Mouse (Mus musculus) layer of hippocampus, adult 9-10 months (tissue): ENCODE results near the gene Ddx19a.
"Not testable (repeated sequence)": the region's sequence is repeated elsewhere in the genome, so short reads cannot be mapped to it uniquely, and the experiment has no call there.

ENCODE experiments used
- DNase-seq: peaks from one replicate; pipeline ENCODE4 v3.0.0; 2022; ENCODE audit warnings: low spot score

Ddx19a gene

DNA sequence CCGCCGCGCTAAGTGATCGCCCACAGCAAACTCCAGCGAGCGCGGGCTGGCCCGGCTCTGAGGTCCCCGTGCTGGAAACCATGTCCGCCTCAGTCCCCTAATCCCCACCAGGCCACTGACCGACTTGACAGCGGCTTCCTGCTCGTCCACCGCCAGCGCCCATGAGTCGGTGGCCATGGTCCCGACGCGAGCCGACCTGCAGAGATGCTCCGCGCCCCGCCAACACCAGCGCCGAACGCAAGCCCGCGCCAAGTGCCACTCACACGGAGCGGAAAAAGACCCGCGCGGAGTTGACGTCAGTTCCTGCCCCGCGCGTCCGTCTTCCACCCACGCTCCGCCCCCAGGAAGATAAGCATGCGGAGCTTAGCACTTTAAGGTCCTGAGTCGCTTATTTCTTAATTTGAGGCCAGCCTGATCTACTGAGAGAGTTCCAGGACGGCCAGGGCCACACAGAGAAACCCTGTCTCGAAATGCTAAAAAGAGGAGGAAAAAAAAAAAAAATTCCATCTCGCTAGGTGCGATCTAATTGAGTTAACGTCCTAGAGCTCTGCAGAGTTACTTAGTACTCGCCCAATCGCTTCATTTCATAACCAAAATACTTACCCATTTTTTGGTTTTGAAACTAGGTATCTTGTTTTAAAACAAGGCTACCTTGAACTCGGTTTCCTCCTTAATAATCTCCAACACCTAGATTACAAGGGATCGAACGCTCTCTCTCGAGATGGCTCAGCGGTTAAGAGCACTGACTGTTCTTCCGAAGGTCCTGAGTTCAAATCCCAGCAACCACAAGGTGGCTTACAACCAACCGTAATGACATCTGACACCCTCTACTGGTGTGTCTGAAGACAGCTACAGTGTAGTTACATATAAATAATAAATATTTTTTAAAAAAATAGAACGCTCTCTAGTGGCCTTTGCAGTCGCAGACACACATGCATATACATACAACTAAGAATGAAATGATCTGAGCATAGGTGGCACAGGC is at the start of gene Ddx19a:
Gene Ddx19a (minus strand): TSS at position 254 of the 985 bp plus-strand sequence.
- DNase-seq = peak; percentile 59

DNA sequence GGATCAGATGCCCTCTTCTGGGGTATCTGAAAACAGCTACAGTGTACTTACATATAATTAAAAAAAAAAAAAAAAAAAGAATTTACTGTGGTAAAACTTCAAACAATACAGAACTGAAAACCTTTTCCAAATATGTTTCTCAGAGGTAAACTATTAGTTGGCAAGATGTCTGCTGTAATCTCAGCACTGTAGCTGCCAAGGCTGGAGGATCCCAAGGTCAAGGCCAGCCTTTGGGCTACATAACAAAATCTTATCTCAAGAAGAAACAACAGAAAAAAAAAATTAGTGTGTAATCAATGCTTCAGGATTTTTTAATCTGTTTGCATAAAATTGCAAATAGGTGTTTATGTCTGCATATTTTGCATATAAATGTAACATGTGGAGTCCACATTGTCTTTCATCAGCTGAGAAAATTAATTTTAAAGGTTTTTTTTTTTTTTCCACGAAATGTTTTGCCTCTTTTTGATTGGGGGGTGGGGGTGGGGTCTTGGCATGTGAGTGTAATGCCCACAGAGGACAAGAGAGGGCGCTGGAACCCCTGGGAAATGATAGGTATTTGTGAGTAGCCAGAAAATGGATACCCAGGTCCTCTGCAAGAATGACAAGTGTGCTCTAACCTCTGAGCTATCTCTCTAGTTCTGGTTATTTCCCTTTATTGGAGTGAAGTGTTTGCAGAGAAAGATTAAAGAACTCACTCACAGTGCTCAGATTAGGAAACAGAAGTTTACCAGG is 46.6 kb upstream of the Ddx19a start:
- DNase-seq = no peak

DNA sequence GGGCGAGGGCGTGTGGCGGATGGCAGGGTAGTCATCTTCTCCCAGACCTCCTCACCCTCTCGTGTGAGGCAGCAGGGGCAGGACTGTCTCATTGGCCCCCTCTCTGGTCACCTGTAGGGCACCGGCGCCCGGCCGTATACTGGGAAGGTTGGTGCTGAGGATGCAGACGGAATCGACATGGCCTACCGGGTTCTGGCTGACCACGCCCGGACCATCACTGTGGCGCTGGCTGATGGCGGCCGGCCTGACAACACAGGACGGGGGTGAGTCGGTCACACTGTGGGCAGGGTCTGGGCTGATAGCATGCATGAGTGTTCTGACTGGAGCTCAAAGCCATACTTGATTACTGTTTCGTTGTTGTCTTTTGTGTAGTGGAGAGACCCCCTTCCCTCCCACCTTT is 44.9 kb upstream of the Ddx19a start:
- no peak for DNase-seq

DNA sequence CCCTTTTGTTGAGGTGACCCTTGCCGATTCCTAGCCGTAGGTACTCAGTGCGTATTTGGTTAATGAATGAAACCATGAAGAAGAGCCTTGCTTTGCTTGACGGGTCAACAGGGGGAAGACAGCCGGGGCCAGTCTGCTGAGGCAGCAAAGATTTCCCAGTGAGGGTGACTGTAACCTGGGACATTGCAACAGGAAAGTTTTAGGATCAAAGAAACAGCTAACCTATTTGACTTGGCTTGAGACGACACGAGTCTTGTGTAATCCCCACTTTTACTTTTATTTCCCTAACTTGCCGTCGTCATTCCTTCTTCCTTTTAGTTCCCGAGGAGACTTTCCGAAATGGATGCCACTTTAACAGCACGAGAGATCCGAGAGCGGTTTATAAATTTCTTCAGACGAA is 39.0 kb upstream of the Ddx19a start:
- DNase-seq = no peak

DNA sequence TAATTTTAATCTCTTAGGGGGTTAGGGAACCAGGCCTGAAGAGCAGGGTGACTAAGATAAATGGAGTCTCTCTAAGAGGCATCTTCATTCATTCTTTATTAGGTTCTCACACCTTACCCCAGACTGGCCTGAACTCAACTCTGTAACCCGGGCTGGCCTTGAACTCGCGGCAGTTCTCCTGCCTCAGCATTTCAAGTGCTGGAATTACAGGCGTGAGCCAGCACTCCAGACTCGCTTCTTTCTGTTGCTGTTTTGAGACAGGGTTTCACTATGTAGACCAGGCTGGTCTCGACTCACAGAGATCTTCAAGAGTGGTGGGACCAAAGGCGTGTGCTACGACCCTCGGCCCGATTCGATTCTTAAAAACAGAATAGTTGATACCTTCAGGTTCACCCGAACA is 36.7 kb upstream of the Ddx19a start:
- no peak for DNase-seq

DNA sequence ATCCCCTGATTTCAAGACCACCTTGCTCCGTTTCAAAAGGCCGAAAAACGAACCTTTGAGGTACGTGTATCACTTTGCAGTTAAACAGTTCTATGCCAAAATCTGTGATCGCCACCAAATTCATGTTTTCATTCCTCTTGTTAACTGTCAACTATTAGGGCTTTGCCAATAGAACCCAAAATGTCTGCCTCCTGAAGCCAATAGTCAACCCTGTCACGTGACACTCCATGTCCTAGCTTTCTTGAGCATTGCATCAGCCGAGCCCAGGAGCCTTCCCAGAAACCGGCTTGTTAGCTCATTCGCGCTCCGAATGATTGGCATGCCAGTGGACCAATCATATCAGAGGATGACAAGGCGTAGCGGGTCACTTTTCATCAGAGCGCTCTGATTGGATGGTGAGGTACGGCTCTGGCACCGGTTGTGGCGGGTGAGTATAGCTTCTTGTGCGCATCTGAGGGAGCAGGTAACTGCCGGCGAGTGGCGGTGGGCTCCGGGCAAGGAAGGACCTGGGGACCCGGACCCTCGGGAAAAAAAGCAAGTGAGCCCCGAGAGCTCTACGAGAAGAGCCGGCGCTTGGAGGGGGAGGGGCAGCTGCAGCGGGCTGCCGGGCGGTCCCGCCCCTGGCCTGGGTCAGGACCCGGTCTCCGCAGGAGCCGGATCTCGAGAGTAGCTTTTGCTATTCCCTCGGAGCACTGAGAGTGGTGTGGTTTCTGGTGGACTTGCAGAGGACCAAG is 36.0 kb upstream of the Ddx19a start:
- peak; percentile 99 for DNase-seq

DNA sequence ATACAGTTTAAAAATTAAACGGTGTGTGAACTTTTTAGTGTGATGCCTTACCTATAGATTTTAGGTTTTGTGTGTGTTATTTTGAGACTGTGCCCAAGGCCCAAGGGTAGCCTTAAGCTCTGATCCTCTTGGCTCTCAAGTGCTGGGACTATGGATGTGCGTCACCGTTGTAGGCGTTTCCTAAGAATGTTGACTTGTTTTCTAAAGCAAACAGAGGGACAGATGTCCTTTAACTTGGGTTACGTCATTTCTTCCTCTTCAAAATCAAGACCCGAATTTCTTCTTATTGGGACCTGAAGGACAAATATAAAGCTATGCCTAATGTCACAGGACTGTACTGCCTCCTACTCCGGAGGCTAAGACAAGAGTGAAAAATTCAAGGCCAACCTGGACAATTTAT is 35.3 kb upstream of the Ddx19a start, which contains the start of gene Aars:
Gene Aars (plus strand): TSS at position 229 of the 400 bp plus-strand sequence.
- DNase-seq = no peak

DNA sequence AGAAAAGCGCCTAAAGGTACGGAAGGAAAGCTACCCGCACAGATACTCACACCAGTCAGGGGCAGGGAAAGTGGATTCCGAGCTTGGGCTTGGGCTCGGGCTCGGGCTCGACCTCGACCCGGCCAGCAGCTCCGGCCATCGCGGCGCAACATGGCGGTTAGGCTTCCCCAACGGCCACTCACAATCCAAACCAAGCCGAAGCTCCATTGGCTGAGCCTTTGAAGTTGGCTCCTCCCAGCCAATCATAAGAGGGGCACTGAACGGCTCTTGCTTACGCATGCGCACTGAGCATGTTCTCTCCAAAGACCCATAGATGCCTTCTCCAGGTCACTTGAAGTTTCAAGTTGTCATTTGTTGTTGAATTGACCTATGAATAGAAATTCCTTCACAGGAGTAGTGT is 34.0 kb upstream of the Ddx19a start, which contains the start of gene Ddx19b:
Gene Ddx19b (minus strand): TSS at position 180 of the 400 bp plus-strand sequence.
- DNase-seq = no peak

DNA sequence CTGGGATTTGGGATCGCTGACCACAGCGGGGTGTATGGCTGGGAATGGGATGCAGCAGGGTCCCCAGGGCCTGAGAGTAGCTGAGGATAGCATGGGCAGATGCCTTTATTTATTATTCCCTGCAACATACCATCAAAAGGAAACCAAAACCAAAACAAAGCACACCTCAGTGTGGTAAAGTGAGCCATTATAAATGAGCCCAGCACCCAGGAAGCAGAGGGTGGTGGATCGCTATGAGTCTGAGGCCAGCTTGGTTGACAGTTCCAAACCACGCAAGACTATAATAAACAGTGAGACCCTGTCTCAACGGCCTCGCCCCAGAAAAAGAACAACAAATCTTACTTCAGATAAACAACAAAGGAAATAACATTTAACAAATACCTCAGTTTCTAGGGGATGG is 32.4 kb upstream of the Ddx19a start:
- no peak for DNase-seq

DNA sequence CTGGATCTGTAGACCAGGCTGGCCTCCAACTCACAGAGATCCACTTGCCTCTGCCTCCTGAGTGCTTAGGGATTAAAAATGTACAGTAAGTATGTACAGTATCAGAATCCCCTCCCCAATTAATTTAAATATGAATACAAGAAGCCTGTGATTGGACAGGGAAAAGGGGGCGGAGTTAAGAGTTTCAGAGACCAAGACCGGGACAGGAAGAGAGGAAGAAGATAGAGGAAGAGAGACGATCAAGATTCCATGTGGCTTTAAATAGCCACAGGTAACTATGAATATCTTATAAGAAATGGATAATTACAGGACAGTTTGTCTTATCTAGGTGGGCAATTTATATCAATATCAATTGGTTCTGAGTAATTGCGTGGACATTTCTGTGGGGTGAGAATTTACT is 32.0 kb upstream of the Ddx19a start:
- no peak for DNase-seq

DNA sequence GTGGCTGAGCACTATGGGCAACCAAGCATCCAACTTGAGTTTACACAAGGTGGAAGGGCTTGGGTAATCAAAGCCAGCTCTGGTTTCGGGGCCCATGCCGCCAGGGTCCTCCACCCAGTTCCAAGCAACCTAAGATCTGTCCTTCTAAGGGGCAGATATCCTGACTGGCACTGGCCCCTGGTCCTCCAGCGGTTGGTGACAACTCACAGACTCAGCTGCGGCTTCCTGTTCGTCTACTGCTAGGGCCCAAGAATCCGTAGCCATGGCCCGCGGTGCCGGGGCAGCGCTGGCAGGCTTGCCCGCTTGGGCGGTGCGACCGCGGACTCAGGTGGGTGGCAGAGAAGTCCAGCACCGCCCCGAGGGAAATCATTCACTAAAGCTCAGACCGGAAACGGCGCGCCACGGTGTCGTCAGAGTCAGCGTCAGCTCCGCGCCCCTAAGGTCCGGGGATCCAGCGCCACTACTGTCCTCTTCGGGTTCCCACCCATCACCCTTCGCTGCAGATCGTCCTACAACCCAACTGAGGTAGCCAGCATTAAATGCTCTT is 29.9 kb upstream of the Ddx19a start:
- peak; percentile 58 for DNase-seq

DNA sequence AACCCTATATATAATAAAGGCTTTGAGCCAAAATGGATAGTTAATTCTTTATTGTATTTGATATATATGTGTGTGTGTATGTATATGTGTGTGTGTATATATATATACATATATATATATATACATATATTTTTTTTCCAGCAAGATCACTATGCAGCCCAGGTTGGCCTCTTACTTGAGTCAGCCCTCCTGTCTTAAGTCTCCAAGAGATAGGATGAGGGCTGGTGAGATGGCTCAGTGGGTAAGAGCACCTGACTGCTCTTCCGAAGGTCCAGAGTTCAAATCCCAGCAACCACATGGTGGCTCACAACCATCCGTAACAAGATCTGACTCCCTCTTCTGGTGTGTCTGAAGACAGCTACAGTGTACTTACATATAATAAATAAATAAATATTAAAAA is 29.0 kb upstream of the Ddx19a start:
- DNase-seq = not testable (repeated sequence)

DNA sequence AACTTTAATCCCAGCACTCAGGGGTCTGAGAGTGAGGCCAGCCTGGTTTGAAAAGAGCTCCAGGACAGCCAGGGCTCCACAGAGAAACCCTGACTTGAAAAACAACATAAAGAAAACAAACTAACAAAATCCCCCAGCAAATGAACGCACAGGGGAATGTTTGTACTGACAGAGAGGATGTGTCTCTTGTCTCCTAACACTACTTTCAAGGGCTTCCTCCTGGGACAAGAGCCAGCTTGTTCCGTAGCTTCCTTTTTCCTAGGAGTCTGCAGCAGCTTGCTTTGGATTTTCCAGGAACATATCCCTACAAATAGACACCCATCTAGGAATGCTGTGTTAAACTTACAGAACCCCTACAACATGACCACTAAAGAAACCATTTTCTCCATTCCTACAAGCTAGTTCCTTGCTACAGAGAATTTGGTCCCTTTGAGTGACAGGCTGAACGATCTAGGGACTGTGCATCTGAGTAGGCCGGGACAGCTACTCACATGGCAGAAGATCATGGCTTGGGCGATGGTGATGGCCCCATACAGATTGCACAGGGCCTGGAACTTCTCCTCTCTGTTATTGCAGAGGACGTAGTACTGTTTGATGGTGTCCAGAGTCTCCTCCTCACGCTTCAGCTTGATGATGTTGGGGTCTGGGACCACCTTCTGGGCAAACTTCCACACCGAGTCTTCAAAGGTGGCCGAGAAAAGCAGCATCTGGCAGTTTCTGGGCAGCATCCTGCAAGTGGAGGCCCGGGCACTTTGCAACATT is 12.8 kb upstream of the Ddx19a start:
- not testable (repeated sequence) for DNase-seq

DNA sequence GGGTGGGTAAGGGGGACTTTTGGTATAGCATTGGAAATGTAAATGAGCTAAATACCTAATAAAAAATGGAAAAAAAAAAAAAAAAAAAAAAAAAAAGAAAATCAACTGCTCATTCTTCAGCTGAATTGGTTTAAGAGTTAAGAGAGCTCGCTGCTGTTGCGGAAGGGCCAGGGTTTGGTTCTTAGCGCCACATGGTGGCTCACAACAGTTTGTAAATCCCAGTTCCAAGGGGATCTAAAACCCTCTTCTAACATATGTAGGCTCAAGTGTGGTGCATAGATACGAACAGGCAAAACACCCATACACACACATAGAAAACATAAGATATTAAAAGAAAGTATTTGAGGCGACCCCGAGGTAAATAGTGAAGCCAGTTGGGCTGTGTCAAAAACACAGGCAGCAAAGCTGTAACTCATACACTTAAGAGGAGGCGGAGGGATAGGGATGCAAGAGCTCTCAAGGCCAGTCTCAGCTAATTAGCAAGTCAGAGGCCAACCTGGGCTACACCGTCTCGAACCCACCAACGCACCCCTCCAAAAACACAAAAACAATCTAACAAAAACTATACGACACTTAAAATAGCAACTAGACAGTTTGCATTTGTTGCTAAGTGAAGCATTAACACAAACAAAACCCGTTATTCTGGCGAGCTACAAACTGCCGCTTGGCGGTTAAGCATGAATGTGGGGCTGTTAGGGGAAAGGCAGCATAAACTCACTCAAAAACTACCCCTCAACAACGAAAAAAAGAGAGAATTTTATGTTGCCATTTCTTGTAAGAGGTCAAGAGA is 764 bp downstream of the Ddx19a start:
- DNase-seq = no peak

DNA sequence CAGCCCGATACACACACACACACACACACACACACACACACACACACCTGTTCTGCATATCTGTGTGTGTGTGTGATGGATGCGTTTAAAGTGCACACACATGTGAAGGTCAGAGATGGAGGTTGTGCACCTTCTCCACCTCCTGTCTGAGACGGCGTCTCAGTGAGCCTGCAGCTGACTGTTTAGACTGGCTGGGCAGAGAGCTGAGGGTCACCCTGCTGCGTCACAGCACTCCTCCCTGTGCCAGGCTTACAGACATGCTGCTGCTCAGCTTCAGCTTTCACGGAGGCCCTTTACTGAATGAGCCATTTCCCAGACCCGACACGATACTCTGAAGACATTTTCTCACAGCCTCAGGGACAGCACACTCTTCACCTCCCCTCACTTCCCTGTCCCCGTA is 7.6 kb downstream of the Ddx19a start:
- DNase-seq = no peak

DNA sequence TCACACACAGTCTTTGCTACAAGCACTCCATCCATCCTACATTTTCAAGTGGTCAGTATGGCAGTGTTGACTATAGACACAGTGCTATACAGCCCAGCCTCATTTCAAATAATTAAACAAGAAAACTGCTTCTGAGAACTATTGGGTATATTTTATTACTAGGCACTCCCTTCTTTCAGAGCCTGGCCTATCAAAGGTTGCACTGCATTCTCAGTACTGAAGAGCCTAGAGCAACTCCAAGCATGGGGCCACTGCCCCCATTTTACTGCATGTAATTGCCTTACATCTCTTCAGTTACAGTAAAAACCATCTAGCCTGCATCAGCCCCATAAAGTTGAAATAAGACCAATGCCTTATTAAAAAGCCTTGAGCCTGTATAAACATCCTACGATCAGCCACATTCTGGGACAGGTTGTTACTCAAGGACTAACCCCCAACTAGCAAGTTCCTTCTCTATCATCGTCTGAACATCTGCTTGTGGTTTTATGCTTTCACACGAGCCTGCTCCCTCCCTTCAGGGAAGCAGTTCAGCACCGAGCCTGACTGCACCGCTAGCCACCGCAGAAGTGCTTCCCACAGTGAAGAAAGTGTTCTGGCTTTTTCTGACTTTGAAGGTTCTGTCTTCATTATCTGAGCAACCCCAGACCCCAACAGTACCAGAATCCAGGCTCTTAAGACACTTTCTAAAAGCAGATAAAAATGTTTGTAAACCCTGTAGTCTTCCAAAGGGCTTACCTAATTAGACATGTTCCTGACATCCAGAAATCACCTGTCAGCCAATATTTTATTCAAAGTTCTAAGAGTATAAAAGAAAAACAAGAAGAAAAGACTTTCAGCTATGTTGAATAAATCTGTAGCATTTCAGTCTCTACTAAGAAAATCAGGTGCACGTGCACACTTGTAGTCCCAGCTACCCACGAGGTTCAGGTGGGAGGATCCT is 9.5 kb downstream of the Ddx19a start:
- DNase-seq = no peak

DNA sequence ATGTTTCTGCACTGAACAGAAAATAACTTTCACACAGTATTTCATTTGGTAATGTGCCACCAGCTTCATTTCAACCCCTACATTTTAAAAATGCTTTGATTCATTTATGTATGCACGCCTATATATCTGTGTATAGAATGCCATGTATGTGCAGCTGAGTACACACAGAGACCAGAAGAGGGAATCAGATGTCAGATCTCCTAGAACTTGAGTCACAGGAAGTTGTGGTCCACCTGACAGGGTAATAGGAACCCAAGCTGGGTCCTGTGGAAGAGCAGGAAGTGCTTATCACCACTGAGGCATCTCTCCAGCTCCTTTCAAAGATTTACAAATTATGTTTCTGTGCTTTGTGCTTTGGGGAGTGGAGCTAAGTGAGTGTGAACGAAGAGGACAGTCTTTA is 16.3 kb downstream of the Ddx19a start:
- no peak for DNase-seq

DNA sequence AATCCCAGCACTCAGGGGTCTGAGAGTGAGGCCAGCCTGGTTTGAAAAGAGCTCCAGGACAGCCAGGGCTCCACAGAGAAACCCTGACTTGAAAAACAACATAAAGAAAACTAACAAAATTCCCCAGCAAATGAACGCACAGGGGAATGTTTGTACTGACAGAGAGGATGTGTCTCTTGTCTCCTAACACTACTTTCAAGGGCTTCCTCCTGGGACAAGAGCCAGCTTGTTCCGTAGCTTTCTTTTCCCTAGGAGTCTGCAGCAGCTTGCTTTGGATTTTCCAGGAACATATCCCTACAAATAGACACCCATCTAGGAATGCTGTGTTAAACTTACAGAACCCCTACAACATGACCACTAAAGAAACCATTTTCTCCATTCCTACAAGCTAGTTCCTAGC is 19.6 kb downstream of the Ddx19a start:
- DNase-seq = not testable (repeated sequence)

DNA sequence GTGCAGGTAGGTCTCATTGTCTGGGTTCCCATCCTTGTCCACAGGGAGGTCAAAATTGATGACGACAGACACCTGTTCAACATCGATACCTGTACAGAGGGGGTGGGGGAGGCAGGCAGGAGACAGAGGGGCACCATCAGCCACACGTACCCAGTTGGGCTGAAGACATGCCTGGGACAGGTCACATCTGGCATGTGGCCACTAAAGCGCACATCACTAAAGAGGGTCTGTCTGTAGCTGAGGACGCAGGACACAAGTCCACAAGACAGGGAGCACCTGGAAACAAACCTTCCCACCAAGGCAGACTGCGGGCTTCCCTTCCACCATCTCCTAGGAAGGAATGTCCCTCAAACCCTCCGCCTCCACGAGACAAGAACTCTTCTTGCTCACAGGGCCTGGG is 21.1 kb downstream of the Ddx19a start:
- DNase-seq = not testable (repeated sequence)
